In genomic region chr5:118494649-118495477, GRCm38 (mm10) we compare ENCODE assay signal across 18 mouse cellular contexts.
DNase-seq lines count a peak whose midpoint lies in the region; ATAC-seq lines count a peak whose summit lies in the region.
"Had no signal": no experiment of that assay in that cellular context is flagged by ENCODE, and none has a peak within 500 bp of the region (broad histone marks: within the 10 kb centered on the region; RNA-seq: fewer than 3 reads in every experiment).

No protein-coding gene starts in this region.

- peaks cover 80% of the 10 kb centered on the region for H3K4me1 ChIP-seq in megakaryocyte, embryonic 14.5 days
- peaks cover 26% of the 10 kb centered on the region for H3K4me1 ChIP-seq in embryonic facial prominence, embryonic 10.5 days
- peaks cover 62% of the 10 kb centered on the region for H3K4me1 ChIP-seq in liver, embryonic 13.5 days (replicated peaks)
- H3K4me1 ChIP-seq in stomach, embryonic 15.5 days, result no peaks in the 10 kb centered on the region
- H3K4me1 ChIP-seq: heart, embryonic 12.5 days had no signal

- no peak for DNase-seq in embryonic facial prominence, embryonic 10.5 days (ENCODE audit: low spot score)
- DNase-seq in liver, embryonic 13.5 days, result no peak
- DNase-seq in layer of hippocampus, adult 11-12 months (ENCODE audit: low spot score), result no peak
- DNase-seq in urinary bladder, adult 2 months (ENCODE audit: low spot score), result no peak
- DNase-seq in adrenal gland, adult 2 months, result no peak
- DNase-seq: cerebellum, adult 11 months; gastrocnemius, postnatal 25 days; heart, postnatal 36 days; lung, postnatal 36 days; right cerebral cortex, postnatal 4 days; thymus, adult 2 months had no signal

- ATAC-seq in megakaryocyte, adult 5-6 weeks (ENCODE audit: poor library complexity, severe bottlenecking), result no peak
- peak; percentile 73 for ATAC-seq in liver, embryonic 13.5 days (ENCODE audit: low read depth)
- ATAC-seq in stomach, embryonic 15.5 days (ENCODE audit: insufficient read depth, low FRiP score, low read depth), result 0 out of 2 replicates have a peak, but pooled peaks have one; percentile 27
- ATAC-seq: forebrain, embryonic 16.5 days had no signal

- H3K27me3 ChIP-seq in megakaryocyte, embryonic 14.5 days (replicated peaks), result no peaks in the 10 kb centered on the region
- no peaks in the 10 kb centered on the region for H3K27me3 ChIP-seq in embryonic facial prominence, embryonic 10.5 days (replicated peaks; ENCODE audit: low read depth, poor library complexity, severe bottlenecking)
- no peaks in the 10 kb centered on the region for H3K27me3 ChIP-seq in liver, embryonic 13.5 days
- no peaks in the 10 kb centered on the region for H3K27me3 ChIP-seq in stomach, embryonic 15.5 days (replicated peaks)
- H3K27me3 ChIP-seq: heart, embryonic 12.5 days; neural tube, embryonic 12.5 days had no signal

- peak overlapping the region; percentile 49 for H3K9ac ChIP-seq in liver, embryonic 13.5 days
- no peak overlapping the region for H3K9ac ChIP-seq in stomach, embryonic 15.5 days
- H3K9ac ChIP-seq: heart, embryonic 12.5 days; kidney, embryonic 15.5 days; neural tube, embryonic 12.5 days had no signal

- H3K4me3 ChIP-seq in megakaryocyte, embryonic 14.5 days (replicated peaks), result peak overlapping the region; percentile 83
- H3K4me3 ChIP-seq in embryonic facial prominence, embryonic 10.5 days, result no peak overlapping the region
- no peak overlapping the region for H3K4me3 ChIP-seq in liver, embryonic 13.5 days (replicated peaks)
- H3K4me3 ChIP-seq in stomach, embryonic 15.5 days (replicated peaks), result no peak overlapping the region
- H3K4me3 ChIP-seq: heart, embryonic 12.5 days; kidney, embryonic 15.5 days; neural tube, embryonic 12.5 days had no signal

- H3K4me2 ChIP-seq in liver, embryonic 13.5 days, result no peak overlapping the region
- H3K4me2 ChIP-seq in stomach, embryonic 15.5 days, result no peak overlapping the region
- H3K4me2 ChIP-seq: heart, embryonic 12.5 days; kidney, embryonic 15.5 days; neural tube, embryonic 12.5 days had no signal

- H3K36me3 ChIP-seq in megakaryocyte, embryonic 14.5 days (replicated peaks; ENCODE audit: low read length), result no peaks in the 10 kb centered on the region
- H3K36me3 ChIP-seq in embryonic facial prominence, embryonic 10.5 days (replicated peaks), result no peaks in the 10 kb centered on the region
- H3K36me3 ChIP-seq in liver, embryonic 13.5 days, result peaks cover 12% of the 10 kb centered on the region
- no peaks in the 10 kb centered on the region for H3K36me3 ChIP-seq in stomach, embryonic 15.5 days
- H3K36me3 ChIP-seq: heart, embryonic 12.5 days; kidney, embryonic 15.5 days; neural tube, embryonic 12.5 days had no signal

- H3K9me3 ChIP-seq in megakaryocyte, embryonic 14.5 days, result no peaks in the 10 kb centered on the region
- H3K9me3 ChIP-seq in embryonic facial prominence, embryonic 10.5 days, result no peaks in the 10 kb centered on the region
- H3K9me3 ChIP-seq in liver, embryonic 13.5 days (replicated peaks), result peaks cover 13% of the 10 kb centered on the region
- no peaks in the 10 kb centered on the region for H3K9me3 ChIP-seq in stomach, embryonic 15.5 days
- H3K9me3 ChIP-seq: heart, embryonic 12.5 days; kidney, embryonic 15.5 days; neural tube, embryonic 12.5 days had no signal

- WGBS in embryonic facial prominence, embryonic 10.5 days, result 72% methylated on average over 7 of the region's 7 CpGs
- WGBS in liver, embryonic 13.5 days (ENCODE audit: insufficient replicate concordance), result 39% methylated on average over 7 of the region's 7 CpGs
- 64% methylated on average over 7 of the region's 7 CpGs for WGBS in stomach, embryonic 15.5 days

- peak overlapping the region; percentile 54 for H3K27ac ChIP-seq in embryonic facial prominence, embryonic 10.5 days (replicated peaks)
- H3K27ac ChIP-seq in liver, embryonic 13.5 days, result peak overlapping the region; percentile 67
- no peak overlapping the region for H3K27ac ChIP-seq in stomach, embryonic 15.5 days
- H3K27ac ChIP-seq: kidney, embryonic 15.5 days; neural tube, embryonic 12.5 days had no signal
